Mouse (Mus musculus) spleen, embryonic (tissue): Measurements from ENCODE around the gene Dner.

Experiments used
- CTCF ChIA-PET: fragments of 350-600 bp; sonication (Branson Sonifier 250); formaldehyde crosslinking; loops from one replicate; lab custom pipeline; 2022; lab: Charles Lee

Gene Dner

DNA sequence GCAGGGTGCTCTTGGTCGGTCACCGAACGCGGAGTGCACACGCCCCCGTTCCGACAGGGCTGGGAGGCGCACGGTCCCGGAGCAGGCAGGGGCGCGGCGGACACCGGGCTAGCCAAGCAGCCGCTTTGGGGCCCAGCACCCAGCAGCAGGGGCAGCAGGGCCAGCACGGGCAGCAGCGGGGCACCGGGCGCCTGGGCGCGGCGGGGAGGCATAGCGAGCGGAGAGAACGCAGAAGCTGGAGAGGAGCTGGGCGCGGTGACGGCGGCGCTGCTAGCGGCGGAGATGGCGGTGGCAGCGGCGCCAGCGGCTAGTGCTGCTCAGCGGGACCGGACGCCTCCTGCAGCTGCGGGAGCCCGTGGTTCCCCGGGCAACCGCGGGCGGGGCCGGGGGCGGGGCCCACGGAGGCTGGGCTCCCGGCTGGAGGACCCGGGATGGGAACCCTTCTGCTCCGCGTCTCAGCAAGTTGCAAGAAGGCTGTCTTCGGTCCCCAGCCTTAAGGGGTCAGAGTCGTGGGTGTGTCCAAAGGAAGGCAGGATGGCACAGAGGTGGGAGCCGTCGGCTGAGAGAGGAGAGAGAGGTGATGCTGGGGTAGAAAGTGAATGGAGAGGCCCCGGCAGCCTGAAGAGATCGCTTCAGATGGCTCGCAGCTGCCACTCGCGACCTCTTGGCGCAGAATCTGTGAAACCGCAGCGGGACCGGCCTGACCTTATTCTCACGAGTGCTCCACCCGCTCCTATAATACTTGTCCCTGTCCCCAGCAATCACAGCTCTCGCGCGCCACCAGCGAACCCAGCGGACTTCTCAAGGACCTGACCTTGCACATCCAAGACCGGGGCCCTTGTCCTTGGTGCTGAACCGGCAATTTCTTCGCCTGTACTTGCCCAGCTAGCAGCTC is at the start of gene Dner:
TSS of gene Dner (minus strand) at position 705 of the 895 bp plus-strand sequence.
- CTCF ChIA-PET, result no interaction called here

DNA sequence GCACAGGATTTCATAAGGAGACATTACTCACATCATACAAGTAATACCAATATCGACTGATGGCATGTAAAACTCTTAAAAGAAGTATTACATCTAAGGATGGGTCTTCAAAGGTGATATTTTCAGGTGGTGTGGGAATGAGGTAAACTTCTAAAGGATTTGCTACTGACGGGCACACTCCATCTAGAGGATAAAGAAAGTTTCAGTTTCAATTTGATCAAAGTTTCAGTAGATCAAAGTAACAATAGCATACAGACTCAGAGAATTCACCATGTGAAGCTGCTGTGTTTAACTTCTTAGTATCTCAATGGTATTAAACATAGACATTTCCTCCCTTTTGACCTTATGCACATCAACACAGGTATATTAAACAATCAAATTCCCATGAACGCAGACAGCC is 46.1 kb upstream of the Dner start:
- CTCF ChIA-PET, result interaction anchor here (0.5 kb wide), 1 partner anchor 22 kb away, joined by 3 read pairs; no protein-coding TSS in a partner anchor

DNA sequence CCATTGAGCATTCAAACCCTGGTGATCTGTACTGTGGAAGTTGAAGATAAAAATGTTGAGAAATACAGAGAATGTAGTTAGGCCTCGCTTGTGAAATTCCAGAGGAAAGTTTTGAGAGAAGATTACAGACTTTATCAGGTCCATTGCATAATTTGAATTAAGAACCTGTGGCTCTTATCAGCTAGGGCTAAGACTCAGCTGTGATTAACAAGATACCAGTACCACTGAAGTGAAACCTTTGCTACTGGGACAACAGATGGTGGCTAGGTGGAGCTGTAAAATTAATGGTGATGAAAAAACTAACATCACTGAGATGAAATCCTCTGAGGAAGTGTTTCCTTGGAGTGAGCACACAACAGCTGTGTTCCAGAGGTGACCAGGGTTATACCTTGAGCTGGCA is 44.1 kb upstream of the Dner start:
- CTCF ChIA-PET, result interaction anchor here (0.6 kb wide), 1 partner anchor 23 kb away, joined by 5 read pairs; no protein-coding TSS in a partner anchor

DNA sequence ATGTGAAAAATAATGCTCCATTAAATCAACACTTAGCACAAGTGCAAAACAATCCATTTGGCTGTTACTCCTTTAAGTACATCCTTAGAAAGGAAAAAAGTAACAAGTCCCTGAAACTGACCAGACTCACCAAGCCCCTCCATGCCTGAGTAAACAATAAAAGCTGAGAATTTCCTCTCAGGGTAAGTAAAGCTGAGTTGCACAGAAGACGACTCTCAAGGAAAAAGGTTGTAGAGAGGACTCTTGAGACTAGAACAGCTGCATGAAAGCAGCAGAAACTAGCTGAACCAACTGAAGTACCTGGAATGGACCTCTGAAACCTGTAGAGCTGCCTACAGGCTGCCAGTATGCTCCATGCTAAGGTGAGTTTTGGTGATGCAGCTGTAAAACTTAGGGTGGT is 41.1 kb upstream of the Dner start:
- CTCF ChIA-PET, result no interaction called here

DNA sequence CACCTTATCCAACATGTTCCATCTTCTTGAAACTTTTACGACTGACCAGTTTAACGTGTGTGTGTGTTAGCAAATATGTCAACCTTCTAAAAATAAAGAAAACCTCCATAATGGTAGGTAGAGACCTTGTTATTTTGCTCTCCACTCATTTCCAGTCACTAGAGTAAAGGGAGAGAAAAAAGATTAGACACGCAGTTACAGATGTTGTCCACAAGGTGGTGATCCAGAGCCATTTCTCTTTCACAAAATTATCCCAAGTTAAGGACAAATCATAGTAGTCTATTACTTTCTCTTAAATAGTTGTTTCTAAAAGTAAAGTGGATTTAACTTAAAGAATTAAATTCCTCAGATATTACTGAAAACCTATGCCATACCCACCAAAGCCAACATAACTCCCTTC is 37.8 kb upstream of the Dner start:
- CTCF ChIA-PET, result no interaction called here

DNA sequence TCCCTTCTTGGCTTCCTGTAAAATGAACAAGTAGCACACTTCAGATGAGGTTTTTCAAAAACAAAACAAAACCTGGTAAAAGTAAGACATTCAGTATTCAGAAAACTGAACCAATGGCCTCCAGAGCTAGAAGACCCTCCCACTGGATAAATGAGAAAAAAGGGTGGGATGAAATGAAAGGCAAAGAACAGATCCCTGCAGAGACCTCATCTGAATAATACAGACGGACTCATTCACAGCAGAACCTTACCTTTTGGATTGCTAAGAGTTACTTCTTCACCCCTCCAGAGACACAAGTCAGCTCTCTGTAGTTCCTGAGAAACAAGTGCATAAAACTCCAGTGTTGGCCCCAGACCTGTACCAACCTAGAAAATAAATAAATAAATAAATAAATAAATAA is 35.7 kb upstream of the Dner start:
- CTCF ChIA-PET, result no interaction called here

DNA sequence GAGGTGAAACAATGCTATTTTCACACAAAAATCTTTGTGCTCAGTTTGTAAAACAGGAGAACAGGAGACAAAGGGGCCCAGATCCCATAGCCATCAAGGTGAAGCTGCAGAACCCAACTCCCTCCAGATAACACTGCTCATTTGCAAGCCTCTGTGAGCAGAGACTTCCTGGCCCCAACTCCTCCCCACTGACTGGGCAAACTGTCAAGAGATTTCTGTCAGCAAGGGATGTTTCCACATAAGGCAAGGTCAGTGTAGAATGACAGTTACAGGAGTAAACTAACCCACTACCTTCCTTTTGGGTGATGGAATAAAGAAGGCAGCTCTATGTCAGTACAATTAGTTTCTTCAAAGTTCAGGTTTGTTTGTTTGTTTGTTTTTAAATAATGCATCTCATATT is 26.8 kb upstream of the Dner start:
- CTCF ChIA-PET, result no interaction called here

DNA sequence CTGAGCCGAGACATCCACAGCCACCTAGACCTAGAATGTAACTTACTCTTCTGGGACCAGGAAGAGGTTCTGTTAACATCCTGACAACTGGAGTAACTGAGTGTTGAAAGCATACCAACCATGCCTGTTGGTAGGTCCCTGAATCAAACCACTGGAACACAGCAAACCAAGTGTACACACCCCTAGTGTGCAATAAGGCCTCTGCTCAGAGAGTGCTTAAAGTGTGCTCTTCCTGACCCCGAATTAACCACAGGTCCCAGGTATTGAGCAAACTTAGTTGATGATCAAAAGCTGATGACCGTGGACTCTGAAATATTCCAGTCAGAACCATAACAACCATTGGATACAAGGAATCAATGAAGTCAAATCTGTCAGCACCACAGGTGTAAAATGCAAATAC is 26.4 kb upstream of the Dner start:
- CTCF ChIA-PET, result no interaction called here

DNA sequence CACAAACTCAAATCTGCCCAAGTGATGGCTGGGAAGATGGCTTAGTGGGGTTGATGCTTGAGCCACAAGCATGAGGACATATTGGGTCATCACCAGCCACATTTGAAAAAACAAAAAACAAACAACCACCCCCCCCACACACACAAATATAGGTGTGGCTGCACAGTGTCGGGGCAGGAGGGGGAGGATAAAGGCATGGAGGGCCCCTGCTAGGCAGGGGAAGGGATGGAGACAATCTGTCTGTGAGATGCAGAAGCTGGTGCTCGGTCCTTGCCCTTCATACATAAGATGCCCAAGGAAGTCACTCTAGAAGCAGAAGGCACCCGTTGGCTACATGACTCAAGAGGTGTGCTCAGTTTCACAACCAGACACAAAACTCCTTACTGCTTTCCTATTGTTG is 25.9 kb upstream of the Dner start:
- CTCF ChIA-PET, result no interaction called here

DNA sequence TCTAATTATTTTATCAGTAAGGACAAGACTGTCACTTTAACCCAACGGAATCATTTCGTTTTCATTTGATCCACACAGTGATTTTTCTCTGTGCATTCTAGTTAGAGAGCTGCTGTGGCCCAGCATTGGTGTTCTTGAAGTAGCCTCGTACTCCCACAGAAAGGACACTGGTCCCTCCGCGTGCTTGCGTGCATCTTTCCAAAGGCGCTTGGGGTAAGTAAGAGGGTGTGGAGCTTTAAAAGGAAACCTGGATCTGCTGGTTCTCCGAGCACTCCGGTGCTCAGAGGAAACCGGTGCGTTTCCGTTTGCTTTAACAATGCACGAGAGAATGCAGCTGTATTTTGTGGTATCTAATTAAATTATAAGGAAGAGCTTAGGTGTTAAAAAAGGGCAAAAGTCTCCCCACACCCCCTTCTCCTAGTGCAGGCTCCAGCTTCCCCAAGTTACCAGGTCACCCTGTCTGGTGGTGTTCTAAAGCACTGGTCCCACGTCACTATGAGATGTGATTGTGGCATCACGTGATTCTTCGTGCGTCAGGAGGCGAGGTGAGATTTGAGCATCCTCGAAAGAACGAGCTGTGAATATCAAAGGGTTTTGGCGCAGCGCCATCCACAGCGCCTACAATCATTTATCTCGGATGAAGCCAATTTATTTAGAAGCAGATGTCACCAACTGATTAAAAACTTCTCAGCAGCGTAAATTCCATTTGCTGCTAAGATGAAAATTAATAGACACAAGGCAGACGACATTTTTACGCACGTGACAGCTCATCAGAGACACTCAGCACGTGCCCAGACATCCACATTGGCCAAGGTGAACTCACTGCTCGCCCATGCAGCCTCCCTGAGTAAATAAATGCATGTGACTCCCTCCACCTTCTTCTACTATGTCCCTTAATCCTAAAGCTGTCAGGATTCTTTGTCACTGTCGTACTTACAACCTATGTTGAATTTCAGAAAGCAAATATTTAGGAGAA is 14.1 kb upstream of the Dner start:
- CTCF ChIA-PET, result interaction anchor here (0.7 kb wide), 1 partner anchor 916 kb away, joined by 3 read pairs; no protein-coding TSS in a partner anchor

DNA sequence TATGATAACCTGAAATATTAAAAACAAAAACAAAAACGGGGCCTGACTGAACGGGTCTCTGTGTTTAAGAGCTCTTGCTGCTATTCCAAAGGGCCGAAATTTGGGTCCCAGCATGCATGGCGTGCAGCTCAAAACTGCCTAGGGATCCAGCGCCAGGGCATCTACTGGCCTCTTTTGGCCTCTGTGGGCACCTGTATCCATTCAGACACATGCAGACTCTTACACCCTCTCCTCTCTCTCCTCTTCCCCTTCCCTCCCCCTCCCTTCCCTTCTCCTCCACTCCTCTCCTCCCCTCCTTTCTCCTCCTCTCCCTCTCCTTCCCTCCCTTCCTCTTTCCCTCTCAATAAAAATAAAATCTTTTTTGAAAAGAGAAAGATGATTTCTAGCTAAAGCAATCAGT is 13.4 kb upstream of the Dner start:
- CTCF ChIA-PET, result interaction anchor here (0.7 kb wide), 1 partner anchor 915 kb away, joined by 3 read pairs; no protein-coding TSS in a partner anchor

DNA sequence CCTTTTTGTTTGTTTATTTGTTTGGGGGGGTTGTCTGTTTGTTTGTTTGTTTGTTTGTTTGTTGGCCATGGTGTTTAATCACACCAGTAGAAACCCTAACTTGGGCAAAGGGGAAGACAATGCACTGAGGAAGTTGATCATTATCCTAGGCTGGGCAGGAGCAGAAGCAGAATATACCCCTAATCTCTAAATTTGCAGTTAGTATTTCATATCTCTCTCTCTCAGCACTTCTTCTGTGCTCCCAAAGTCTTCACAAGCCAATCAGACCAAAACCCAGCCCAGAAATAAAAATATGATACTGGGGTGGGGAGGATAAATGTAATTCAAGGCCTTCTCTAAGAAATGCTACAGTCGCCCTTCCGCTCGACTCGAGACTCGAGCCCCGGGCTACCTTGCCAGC is 4.2 kb upstream of the Dner start:
- CTCF ChIA-PET, result no interaction called here

DNA sequence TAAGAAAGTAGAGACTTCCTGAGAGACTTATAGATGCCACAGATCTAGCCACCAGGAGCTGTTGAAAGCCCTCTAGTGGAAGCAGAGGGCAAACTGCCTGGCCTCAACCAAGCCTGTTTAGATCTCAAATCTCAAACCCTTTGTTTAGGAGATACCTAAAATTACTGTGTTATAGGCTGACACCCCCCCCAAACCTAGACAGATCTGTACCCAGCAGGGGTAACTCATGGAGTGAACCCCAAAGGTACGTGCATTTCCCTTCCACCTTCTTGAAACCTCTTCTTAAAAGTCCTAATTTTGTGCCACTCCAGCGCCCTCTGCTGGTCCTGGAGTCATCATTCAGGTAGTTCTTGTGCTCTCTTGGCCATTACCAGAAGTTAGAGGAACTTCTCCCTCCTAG is 1.1 kb upstream of the Dner start:
- CTCF ChIA-PET, result no interaction called here

DNA sequence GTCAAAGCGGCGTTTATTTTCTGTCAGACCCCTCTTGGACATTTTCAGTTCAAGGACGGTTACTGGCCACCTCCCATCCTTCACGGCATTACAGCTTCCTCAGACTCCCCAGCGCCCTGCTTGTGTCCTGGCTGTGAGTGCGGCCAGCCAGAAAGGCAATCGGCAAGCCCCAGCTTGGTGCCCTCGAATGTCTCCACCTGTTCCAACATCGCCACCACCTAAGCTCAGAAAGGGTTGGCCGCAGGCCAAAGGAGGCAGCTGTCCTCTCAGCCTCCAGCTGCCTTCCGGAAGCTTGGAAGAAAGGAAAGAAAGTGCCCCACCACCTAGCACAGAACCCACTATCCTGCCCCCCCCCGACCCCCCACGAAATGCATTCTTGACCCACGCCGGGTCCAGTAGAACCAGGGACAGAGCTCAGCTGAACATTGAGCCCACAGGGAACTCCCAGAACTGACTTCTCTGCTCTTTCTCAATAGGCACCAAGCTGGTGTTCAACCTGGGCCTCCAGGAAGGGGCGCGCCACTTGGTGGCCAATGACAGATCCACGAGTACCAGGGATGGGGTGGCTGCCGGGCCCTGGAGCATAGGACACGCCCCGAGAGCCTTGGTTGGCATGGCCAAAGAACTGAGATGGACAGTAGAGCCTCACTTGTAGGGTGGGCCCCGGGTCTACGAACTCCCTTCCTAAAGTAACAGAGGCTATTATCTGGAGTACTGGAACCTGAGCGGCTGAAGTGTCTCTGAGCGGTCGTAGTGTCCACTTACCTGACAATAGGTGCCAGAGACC is 1.1 kb downstream of the Dner start:
- CTCF ChIA-PET, result no interaction called here

DNA sequence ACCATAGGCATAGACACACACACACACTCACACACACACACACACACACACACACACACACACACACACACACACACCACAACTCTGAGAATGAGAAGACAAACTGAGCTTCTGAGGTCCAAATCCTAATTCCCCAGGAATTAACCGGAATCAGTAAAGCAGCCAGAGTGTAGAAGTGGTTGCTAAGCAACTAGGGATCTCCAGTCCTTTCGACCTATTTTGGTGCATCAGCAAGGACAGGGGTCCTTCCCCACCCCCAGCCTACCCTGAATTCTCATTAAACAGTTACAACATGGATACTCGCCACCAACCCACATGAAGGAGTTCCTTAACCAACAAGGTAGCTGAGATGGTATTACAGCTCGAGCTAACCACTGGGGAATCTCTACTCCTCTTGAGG is 18.1 kb downstream of the Dner start:
- CTCF ChIA-PET, result no interaction called here

DNA sequence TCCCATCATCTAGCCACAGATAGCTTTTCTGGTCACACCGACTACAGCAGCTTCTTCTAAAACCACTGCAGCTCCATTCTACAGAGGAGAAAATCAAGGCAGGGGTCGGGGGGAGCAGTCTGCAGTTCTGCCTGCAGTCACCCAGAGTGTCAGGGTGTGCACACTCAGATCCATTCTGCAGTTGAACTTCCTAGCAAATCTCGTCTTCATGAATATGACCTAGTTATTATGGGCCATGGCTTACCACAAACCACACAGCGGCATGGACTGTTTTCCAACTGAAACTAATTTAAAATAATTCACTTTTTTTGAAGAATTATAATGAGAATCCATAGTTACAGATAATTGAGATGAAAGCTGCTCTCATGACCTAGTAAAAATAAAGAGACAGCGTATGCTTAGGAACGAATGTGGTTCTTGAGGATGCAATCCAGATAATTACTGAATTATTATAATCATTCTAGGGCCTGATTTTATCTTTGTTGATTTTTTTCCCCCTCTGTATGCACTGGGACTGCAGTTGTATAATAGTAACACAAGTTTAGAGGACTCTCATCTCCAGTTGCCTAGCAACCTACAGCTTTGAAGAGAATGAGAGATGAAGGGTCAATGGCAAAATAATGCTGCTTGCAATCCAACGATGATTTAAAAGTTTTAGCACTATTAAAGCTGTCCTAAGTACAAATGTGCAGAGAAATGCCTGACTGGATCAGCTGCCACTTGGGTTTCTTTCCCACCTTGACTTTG is 27.7 kb downstream of the Dner start:
- CTCF ChIA-PET, result no interaction called here

DNA sequence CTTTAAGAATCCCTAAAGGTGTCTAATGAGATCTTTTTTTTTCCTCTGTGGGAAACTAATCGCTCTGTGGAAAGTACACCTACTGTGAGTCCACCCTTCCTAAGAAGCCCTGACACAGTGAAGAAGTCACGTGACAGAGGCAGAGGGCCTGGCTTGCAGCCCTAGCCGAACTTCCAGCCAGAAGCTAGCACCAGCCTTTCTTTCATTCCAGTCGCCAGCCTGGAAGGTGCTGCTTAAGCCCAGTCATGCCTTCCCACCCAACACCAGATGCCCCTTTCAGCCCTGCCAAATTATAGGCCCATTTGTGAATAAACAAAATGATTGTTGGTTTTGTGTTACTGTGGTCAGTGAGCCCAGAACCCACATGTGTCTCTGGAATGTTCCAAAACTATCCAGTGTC is 28.4 kb downstream of the Dner start:
- CTCF ChIA-PET, result no interaction called here

DNA sequence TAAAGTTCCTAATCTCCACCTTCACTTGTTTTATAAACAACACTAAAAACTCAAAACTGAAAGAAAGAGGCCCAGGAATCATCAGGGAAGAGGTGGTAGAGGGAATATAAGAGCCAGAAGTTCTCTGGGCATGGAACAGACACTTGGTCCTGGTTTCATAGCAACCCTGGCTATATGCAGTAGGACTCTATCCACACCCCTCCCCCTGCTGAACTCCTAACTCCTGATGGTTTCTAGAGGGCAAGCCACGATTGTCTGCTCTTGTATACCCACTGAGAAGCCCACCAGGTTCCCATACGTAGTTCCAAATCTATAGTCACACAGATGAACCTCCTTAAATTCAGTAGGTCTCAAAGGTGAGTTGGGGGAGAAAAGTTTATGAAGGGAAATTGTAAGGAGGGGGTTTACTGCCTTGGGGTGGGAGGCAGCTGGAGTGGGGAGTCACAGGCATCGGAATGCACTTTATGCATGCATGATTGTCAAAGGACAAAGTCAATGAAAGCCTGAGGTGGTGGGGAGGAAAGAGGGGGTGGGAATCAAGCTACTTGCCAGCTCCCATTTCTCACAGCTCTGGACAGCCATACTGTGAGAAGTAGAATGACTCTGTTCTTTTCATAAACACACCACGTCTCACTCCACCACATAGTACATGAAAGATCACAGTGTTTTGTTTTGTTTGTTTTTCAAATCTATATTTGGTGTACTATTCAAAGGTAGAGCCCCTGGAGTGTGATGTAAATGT is 31.5 kb downstream of the Dner start:
- CTCF ChIA-PET, result no interaction called here

DNA sequence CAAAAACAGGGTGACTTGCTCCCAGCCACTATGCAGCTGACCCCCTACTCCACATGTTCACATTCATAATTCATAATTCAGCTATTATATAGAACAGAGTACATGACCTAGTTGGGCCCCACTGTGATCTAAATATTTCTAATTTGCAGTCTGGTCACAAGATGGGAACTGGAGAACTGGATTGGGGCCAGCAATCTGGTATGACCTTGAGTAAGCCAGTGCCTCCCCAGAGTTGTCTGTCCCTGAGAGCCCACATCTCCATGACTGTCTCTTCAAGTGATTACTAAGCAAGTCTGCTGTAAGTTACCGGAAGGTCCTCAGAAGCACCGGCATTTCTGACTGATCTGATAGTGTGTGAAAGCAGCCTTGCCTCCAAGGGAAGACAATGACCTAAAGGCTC is 49.2 kb downstream of the Dner start:
- CTCF ChIA-PET, result no interaction called here

DNA sequence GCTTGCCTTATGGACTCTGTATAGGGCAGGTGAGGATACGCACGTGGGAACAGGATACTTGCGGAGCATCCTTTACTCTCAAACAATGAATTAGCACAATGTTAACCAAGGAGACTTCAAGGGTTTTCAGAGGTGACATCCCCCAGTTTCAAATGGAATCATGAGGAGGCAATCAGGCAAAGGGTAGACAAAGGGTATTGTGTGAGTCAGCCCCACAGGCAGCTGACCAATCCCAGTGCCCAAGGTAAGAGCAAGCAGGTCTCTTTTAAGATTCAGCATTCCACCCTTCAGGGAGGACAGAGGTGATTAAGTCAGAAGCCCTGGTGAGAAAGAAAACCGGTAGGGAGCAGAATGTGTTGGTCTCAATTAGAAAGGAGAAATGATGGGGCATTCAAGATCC is 55.6 kb downstream of the Dner start:
- CTCF ChIA-PET, result no interaction called here
